Mouse (Mus musculus) heart, postnatal 0 days (tissue): Measurements from ENCODE around the gene Ulk4. TPM values are rescaled to one million over a fixed set of nuclear protein-coding genes. Genes with fewer than 3 reads are reported as not detected.

ENCODE experiments used
- ATAC-seq: fragments of 200-750 bp; cut with Nextera tagmentation; 2 replicates; pipeline ENCODE4 v1.8.0; 2017; ENCODE audit warnings: low read depth, moderate number of reproducible peaks, moderate library complexity; ENCODE audit not compliant: insufficient read depth
- DNase-seq: peaks from one replicate; pipeline ENCODE4 v3.0.0-alpha.2; 2016; ENCODE audit warnings: low spot score
- H3K27ac ChIP-seq: fragments of 300-500 bp; sonication (generic); 2 replicates; pipeline ENCODE4 v1.5.1; 2014; ENCODE audit warnings: low read depth, mild to moderate bottlenecking
- H3K27me3 ChIP-seq: fragments of 300-500 bp; sonication (generic); 2 replicates; pipeline ENCODE4 v1.6.1; 2014; ENCODE audit warnings: low read length, mixed read lengths; ENCODE audit not compliant: control insufficient read depth, insufficient read depth
- H3K36me3 ChIP-seq: fragments of 300-500 bp; sonication (generic); replicated peaks from 2 replicates; pipeline ENCODE4 v1.6.1; 2014; ENCODE audit warnings: low read length, mixed read lengths; ENCODE audit not compliant: control insufficient read depth, insufficient read depth
- H3K4me1 ChIP-seq: fragments of 300-500 bp; sonication (generic); 2 replicates; pipeline ENCODE4 v1.6.1; 2014; ENCODE audit warnings: antibody characterized with exemption; ENCODE audit not compliant: control insufficient read depth, insufficient read depth
- H3K4me2 ChIP-seq: fragments of 300-500 bp; sonication (generic); 2 replicates; pipeline ENCODE4 v1.6.1; 2014; ENCODE audit warnings: low read depth, mild to moderate bottlenecking, low read length, moderate library complexity
- H3K4me3 ChIP-seq: fragments of 300-500 bp; sonication (generic); 2 replicates; pipeline ENCODE4 v1.5.1; 2014; ENCODE audit warnings: low read depth, low read length
- H3K9ac ChIP-seq: fragments of 300-500 bp; sonication (generic); replicated peaks from 2 replicates; pipeline ENCODE4 v1.6.1; 2014; ENCODE audit warnings: low read depth, low read length, mixed read lengths
- H3K9me3 ChIP-seq: fragments of 300-500 bp; sonication (generic); replicated peaks from 2 replicates; pipeline ENCODE4 v1.6.1; 2016; ENCODE audit warnings: low read length; ENCODE audit not compliant: control insufficient read depth
- CTCF ChIP-seq: IDR thresholded peaks from 2 replicates; pipeline ENCODE4 v1.5.1; 2016; ENCODE audit warnings: antibody characterized with exemption, control low read depth, low read depth
- EP300 ChIP-seq: IDR thresholded peaks from 2 replicates; pipeline ENCODE4 v1.6.1; 2016; ENCODE audit warnings: antibody characterized with exemption, low read depth
- WGBS: fragments of 180-500 bp; shearing (Covaris S2); extraction: QIAGEN DNeasy Blood & Tissue Kit; methylation state at CpG from one replicate; pipeline ENCODE4 v1.1.7; 2014; 5-methylcytosine and 5-hydroxymethylcytosine counted together
- polyA plus RNA-seq: library from polyadenylated mRNA; unstranded; fragments of >200 nt; fragmentation: Nextera tagmentation; extraction: Ambion mirVana; gene quantifications from 2 replicates; pipeline ENCODE4 v1.2.1, GENCODE M21; 2015
- total RNA-seq: library from RNA; depleted of rRNA; stranded (reverse); fragments of >200 nt; gene quantifications from 2 replicates; pipeline ENCODE4 v1.2.3, GENCODE M21; 2014; ENCODE audit warnings: low replicate concordance

The Ulk4 gene
- total and polyA plus RNA-seq, 2 experiments from 2014 or later, result 1.5 to 66.7 TPM

DNA sequence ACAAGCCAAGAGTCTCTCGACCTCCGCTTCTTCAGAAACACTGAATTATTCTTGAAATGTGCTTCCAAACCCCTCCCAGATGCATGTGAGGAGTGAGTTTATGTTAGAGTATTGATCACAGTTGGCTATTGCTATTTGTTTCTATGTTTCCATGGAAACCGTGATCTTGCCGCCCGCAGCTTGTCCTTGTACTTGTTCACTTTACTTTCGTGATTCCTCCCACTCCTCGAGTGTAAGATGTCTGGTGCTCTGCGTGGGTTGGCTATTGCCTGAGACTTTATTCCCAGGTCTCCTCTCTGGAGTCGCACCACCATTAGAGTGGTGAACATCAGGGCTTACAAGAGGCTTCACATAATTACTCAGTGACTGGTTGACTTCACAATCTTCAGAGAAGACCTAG lies 80.5 kb downstream of the Ulk4 start:
- WGBS, result 84% methylated on average over 9 of the region's 9 CpGs
- ATAC-seq, result no peak

DNA sequence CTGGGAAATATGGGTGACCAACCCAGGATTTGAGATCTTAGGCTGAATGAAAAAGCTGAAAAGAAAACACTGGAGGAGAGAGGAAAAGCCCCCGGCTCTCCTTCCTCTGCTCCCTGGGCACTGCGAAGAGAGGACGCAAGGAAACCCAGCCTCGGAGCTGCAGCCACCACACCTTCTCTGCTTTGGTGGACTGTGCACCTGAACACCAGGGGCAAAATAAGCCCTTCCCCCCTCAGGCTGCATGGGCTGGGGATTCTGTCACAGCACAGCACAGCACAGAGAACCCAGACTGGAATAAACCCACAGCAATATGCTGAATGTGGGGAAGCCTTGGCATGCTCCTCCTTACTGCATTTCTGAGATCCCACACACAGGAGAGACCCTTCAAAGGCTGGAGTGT lies 81.9 kb downstream of the Ulk4 start:
- no peaks in the 10 kb centered on the region for H3K36me3 ChIP-seq
- no peak overlapping the region for H3K9ac ChIP-seq
- ATAC-seq (no peak), DNase-seq (no peak)
- H3K27me3 ChIP-seq, result no peaks in the 10 kb centered on the region
- TF ChIP-seq EP300 (no peak), CTCF (no peak)
- H3K9me3 ChIP-seq, result peaks cover 39% of the 10 kb centered on the region
- WGBS, result 85% methylated on average over 4 of the region's 4 CpGs
- H3K4me3 ChIP-seq, result no peak overlapping the region
- H3K27ac ChIP-seq, result no peak overlapping the region
- H3K4me1 ChIP-seq, result no peaks in the 10 kb centered on the region
- H3K4me2 ChIP-seq, result no peak overlapping the region

More for the DNA sequence above, 80.5 kb downstream of the Ulk4 start:
- no peak for TF ChIP-seq EP300
- TF ChIP-seq CTCF, result no peak
- Histone ChIP-seq H3K9me3 (peaks cover 39% of the 10 kb centered on the region), H3K27me3 (no peaks in the 10 kb centered on the region), H3K27ac (no peak overlapping the region), H3K36me3 (no peaks in the 10 kb centered on the region), H3K4me1 (no peaks in the 10 kb centered on the region), H3K4me2 (no peak overlapping the region), H3K4me3 (no peak overlapping the region), H3K9ac (no peak overlapping the region)
- DNase-seq, result no peak

DNA sequence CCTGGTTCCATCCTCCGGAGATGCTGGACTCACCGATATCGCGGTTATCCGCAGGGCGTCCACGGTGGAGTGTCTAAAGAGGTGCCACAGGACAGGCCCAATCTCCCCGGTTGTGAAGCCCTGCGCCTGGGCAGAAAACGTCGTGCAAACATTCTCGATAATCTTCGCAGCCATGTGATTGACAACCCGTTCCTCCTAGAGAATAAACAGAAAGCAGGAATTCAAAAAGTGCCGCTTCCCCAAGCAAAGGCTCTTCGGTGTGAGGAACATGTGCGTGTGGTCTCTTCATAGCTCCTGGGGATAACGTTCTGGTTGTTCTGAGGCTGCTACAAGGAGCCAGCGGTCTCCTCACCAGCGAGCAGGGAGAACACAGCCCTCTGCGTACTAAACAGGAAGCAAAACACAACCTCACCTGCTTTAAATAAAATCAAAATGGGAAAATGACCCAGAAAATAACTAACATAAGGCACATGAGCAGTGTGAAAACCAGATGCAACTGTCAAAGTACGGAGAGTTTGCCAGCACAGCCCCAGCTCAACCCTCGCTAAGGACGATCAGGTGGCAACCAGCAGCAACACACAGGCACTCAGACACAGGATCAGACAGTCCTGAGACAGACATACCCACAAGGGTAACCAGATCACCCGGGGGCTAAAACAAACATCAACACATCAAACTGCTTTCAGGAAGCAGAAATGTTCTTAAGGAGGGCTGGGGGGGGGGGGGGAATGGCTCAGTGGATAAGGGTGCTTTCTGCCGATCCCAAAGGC lies 84.2 kb downstream of the Ulk4 start:
- H3K36me3 ChIP-seq, result no peaks in the 10 kb centered on the region
- peaks cover 39% of the 10 kb centered on the region for H3K9me3 ChIP-seq
- no peak for DNase-seq

DNA sequence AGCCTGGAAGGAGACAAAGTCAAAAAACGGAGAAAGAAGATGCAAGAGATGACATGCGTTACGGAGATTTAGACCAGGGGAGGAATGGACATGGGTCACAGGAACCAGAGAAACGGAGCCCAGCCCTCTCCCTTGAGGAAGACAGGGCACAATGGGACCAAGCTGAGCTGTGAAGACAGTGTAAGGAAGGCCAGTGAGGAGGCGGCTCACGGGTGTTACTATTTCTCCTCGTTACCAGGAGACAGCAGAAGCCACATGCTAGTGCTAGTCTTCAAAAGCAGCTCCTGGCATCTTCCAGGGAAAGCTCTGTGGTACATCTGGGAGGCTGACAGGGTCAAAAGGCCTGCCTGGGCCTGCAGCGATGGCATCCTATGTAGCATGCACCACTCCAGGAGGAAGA lies 89.2 kb downstream of the Ulk4 start:
- H3K27ac ChIP-seq, result no peak overlapping the region
- no peaks in the 10 kb centered on the region for H3K27me3 ChIP-seq
- no peak for DNase-seq
- no peaks in the 10 kb centered on the region for H3K36me3 ChIP-seq
- H3K4me1 ChIP-seq, result no peaks in the 10 kb centered on the region
- H3K9ac ChIP-seq, result no peak overlapping the region
- TF ChIP-seq EP300, result no peak
- TF ChIP-seq CTCF, result no peak
- H3K4me3 ChIP-seq, result no peak overlapping the region
- peaks cover 10% of the 10 kb centered on the region for H3K9me3 ChIP-seq
- no peak for ATAC-seq
- 82% methylated on average over 8 of the region's 8 CpGs for WGBS
- no peak overlapping the region for H3K4me2 ChIP-seq

More for the DNA sequence above, 84.2 kb downstream of the Ulk4 start:
- no peak for ATAC-seq
- Histone ChIP-seq H3K4me3 (no peak overlapping the region), H3K9ac (no peak overlapping the region), H3K4me2 (no peak overlapping the region), H3K27ac (no peak overlapping the region), H3K4me1 (no peaks in the 10 kb centered on the region), H3K27me3 (no peaks in the 10 kb centered on the region)
- TF ChIP-seq EP300 (no peak), CTCF (no peak)
- 94% methylated on average over 26 of the region's 26 CpGs for WGBS

DNA sequence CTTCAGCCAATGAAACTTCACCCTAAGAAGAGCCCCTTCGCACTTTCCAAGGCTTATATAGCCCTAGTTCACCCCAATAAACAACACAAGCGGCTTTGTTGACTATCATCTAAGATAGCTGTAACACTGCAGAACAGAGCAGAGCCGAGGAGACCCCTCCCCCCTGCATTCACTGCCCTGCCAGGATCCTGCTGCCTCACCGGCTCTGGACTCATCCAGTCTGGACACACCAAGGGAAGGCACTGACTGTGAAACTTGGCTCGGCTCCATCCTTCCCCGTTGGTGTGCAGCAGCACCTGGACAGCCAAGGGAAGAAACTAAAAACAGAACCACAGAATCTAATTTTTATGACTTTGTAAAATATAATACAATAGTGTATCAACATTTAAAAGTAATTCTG lies 91.2 kb downstream of the Ulk4 start:
- no peak overlapping the region for H3K27ac ChIP-seq
- no peaks in the 10 kb centered on the region for H3K9me3 ChIP-seq
- H3K36me3 ChIP-seq, result no peaks in the 10 kb centered on the region
- no peak overlapping the region for H3K9ac ChIP-seq
- no peak overlapping the region for H3K4me2 ChIP-seq
- no peak overlapping the region for H3K4me3 ChIP-seq
- WGBS, result 32% methylated on average over 6 of the region's 6 CpGs
- ATAC-seq (no peak), DNase-seq (no peak)
- H3K4me1 ChIP-seq, result no peaks in the 10 kb centered on the region
- no peak for TF ChIP-seq CTCF
- no peak for TF ChIP-seq EP300
- no peaks in the 10 kb centered on the region for H3K27me3 ChIP-seq

DNA sequence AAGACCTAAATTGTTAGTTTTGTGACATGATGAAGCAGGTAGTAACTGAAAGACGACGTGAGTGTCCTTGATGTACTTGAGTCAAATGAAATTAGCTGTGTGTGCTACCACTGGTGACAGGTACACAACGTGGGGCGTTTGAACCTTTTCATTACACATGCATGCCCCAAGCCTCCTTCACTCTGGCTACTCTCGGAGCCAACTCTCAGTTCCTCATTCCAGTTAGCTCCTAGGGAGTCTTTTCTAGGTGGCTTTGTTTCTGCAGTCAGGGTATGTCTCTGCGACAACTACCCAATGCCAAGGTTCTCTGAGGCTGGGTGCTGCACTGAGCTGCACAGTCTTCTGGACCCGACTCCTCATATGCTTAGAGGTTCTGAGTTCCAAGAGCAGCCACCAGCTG lies 100.6 kb downstream of the Ulk4 start:
- DNase-seq (no peak), ATAC-seq (no peak)
- 86% methylated on average over 7 of the region's 7 CpGs for WGBS
- H3K4me3 ChIP-seq, result no peak overlapping the region
- no peak overlapping the region for H3K4me2 ChIP-seq
- no peak overlapping the region for H3K9ac ChIP-seq
- H3K27ac ChIP-seq, result no peak overlapping the region
- no peaks in the 10 kb centered on the region for H3K36me3 ChIP-seq
- H3K27me3 ChIP-seq, result no peaks in the 10 kb centered on the region
- H3K9me3 ChIP-seq, result no peaks in the 10 kb centered on the region
- TF ChIP-seq CTCF, result no peak
- TF ChIP-seq EP300, result no peak
- H3K4me1 ChIP-seq, result no peaks in the 10 kb centered on the region
